Mouse (Mus musculus) inflammation-experienced regulatory T-cells (primary cell): ENCODE data around the gene Lztr1. TPM values are rescaled to one million over a fixed set of nuclear protein-coding genes. Genes with fewer than 3 reads are reported as not detected.

Experiments
- polyA plus RNA-seq, 2 experiments: library from polyadenylated mRNA; unstranded; fragments of 100-300 nt; shearing (Covaris generic); gene quantifications; one replicate each; pipeline ENCODE4 v1.2.1; 2017

Gene Lztr1
- polyA plus RNA-seq, result 10 to 100 TPM; 46.5 to 49.9 TPM

GRCm38 (mm10) chr16:17508546-17509239 lies at the start of gene Lztr1:
TSS of gene Lztr1 (plus strand) at chr16:17508688.

GRCm38 (mm10) chr16:17489469-17490111 lies 18.9 kb upstream of the Lztr1 start, which contains the start of gene Aifm3:
TSS of gene Aifm3 (plus strand) at chr16:17489611.

GRCm38 (mm10) chr16:17530640-17531288 lies 22.3 kb downstream of the Lztr1 start, which contains the start of gene Thap7:
TSS of gene Thap7 (minus strand) at chr16:17531136.

GRCm38 (mm10) chr16:17561128-17561750 lies 52.8 kb downstream of the Lztr1 start, which contains the start of gene Lrrc74b:
TSS of gene Lrrc74b (minus strand) at chr16:17561247.

GRCm38 (mm10) chr16:17561751-17562208 lies 53.3 kb downstream of the Lztr1 start, which contains the start of gene P2rx6:
TSS of gene P2rx6 (plus strand) at chr16:17561885.

Other genes starting within 250 kb of the Lztr1 start
- 100 to 1,000 TPM; 155 to 170 TPM for gene Tmem191c, start 232.6 kb upstream of the Lztr1 start, polyA plus RNA-seq
- gene Serpind1, start 177.3 kb upstream of the Lztr1 start, polyA plus RNA-seq, result under 1 TPM in 1 of 2 experiments, not detected in 1; 0.25 TPM
- 10 to 100 TPM; 18.5 to 19.4 TPM for gene Snap29, start 102.7 kb upstream of the Lztr1 start, polyA plus RNA-seq
- gene Pi4ka, start 102.4 kb upstream of the Lztr1 start, polyA plus RNA-seq, result 10 to 100 TPM; 61.4 to 67.6 TPM
- 10 to 100 TPM; 80.2 to 80.8 TPM for gene Crkl, start 56.7 kb upstream of the Lztr1 start, polyA plus RNA-seq
- under 1 TPM; 0.10 to 0.44 TPM for gene Aifm3, start 19.1 kb upstream of the Lztr1 start, polyA plus RNA-seq
- 10 to 100 TPM; 71.1 to 89.3 TPM for gene Thap7, start 22.4 kb downstream of the Lztr1 start, polyA plus RNA-seq
- under 1 TPM; 0.14 to 0.34 TPM for gene Lrrc74b, start 52.6 kb downstream of the Lztr1 start, polyA plus RNA-seq
- gene P2rx6, start 53.2 kb downstream of the Lztr1 start, polyA plus RNA-seq, result under 1 TPM in 1 of 2 experiments, not detected in 1; 0.19 TPM
- 1 to 10 TPM in 1 of 2 experiments, under 1 TPM in 1; 0.92 to 2.0 TPM for gene Slc7a4, start 74.5 kb downstream of the Lztr1 start, polyA plus RNA-seq
- gene Smpd4, start 110.7 kb downstream of the Lztr1 start, polyA plus RNA-seq, result 10 to 100 TPM; 18.7 to 20.2 TPM
- 1 to 10 TPM in 1 of 2 experiments, not detected in 1; 2.1 TPM for gene Ccdc74a, start 137.8 kb downstream of the Lztr1 start, polyA plus RNA-seq
- 100 to 1,000 TPM; 113 to 152 TPM for gene Med15, start 224.2 kb downstream of the Lztr1 start, polyA plus RNA-seq